Mouse (Mus musculus): ENCODE data around the gene Dchs1.

DNA sequence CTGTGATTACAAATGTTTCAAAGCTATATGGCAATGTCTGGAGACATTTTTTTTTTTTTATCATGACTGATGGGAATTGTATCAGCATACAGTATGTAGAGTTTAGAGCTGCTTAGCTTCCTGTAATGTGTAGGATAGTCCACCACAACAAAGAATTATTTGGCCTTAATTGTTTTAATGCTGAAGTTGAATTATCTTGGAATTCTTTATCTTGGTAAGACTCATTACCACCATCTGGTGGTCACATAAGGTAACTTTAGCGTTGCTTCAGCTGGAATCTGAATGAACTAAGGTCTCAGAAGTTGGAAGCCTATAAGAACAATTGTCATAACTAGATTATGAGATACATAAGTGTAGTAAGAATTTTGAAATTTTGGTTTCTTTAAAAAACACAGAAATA, 31.0 kb upstream of the Dchs1 start:
- TF ChIP-seq POLR2A (IDR thresholded peaks at IDR 0.05; ENCODE audit: borderline replicate concordance, low read depth, low read length) (no peak), CTCF (IDR thresholded peaks at IDR 0.05; ENCODE audit: low read depth, low read length) (no peak)

Data from bone marrow macrophage, adult 2 months (primary cell).